Mouse (Mus musculus) brain, embryonic 14.5 days (tissue): ENCODE measurements around the gene Mprip.

Source experiments
- CTCF ChIP-seq: fragments of 200-500 bp; IDR thresholded peaks from 2 replicates; pipeline ENCODE4 v1.5.1; 2012; ENCODE audit warnings: inconsistent platforms, mild to moderate bottlenecking, moderate library complexity, borderline replicate concordance; ENCODE audit not compliant: insufficient read depth, insufficient read length; ENCODE audit errors: extremely low read depth
- POLR2A ChIP-seq: fragments of 200-500 bp; IDR thresholded peaks from 2 replicates; pipeline ENCODE4 v1.6.1; 2012; ENCODE audit warnings: mild to moderate bottlenecking, inconsistent platforms, borderline replicate concordance; ENCODE audit not compliant: poor library complexity, insufficient read depth, insufficient read length, severe bottlenecking; ENCODE audit errors: extremely low read depth

DNA sequence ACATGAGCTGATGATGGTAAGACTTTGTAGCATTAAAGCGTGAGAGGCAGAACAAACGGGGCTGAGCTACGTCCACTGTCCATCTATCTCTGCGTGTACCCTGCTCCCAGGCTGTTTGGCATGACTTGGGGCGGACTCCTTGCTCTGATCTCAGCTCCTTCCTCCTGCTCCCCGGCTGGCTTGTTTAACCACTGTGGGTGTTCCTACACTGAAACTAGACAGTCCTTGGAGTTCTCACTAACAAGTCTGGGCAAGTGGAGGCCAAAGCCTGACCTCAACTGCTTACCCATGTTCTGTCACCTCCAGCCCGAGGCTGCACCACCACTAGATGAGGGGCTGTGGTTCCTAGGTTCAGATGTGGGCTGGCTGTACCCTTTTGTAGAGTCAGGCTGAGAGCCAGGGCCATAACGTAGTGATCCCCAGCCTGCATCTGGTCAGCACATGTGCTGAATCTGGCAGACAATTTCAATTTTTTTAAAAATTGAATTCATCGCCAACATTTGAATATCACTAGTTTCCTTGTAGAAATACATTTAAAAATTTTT is 25.8 kb upstream of the Mprip start:
- TF ChIP-seq POLR2A (no peak), CTCF (no peak)
